Mouse (Mus musculus) heart, adult 18-20 months (tissue): ENCODE measurements at regions not wholly inside any gene's neighbourhood (a gene's known extent, or its start where the extent isn't known, plus 50 kb on each side); places are given as distances from the start of the nearest gene placed in this dataset.

Source experiments
- DNase-seq, 2 experiments: peaks; one replicate each; pipeline ENCODE4 v3.0.0; 2021 to 2022; ENCODE audit warnings: mixed read lengths in 1 of 2

- DNase-seq: no peak
Measured at GRCm38 (mm10) chr13:107533323-107533722, 510.9 kb upstream of the Smim15 start.

DNA sequence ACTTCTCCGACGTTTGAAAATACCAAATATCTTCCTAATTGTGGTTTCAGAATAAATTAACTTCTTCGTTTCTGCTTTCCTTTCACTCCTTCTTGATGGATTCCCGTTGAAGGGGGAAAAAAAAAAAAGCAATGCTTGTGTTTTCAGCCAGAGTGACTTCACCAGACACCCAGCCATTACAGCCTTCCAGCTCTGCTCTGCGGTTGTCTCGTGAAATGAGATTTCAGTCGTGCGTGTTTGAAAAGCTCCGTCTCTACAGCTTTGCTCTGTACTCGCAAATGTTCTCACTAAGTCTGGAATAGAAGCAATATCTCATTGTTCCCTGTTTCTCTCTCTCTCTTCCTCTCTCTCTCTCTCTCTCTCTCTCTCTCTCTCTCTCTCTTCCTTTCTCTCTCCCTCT lies 509.6 kb upstream of the Kif2a start:
- DNase-seq: no peak

DNA sequence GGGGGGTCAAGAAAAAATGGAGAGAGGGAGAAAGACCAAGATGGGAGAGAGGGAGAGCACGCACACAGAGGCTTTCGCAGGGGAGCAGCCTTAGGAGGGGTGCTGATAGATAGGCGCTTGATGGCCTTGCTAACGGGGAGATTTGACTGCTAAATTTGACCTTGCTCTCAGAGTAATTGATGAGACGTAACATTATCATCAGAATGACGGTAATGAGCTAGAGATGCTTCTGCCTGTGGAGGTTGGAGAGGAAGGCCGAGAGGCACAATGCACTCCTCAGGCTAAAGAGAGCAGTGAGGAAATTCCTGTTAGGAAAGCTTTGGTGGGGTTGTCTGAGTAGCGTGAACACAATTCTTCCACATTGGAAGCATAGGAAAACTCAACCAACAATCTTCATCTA lies 509.1 kb upstream of the Kif2a start:
- DNase-seq: no peak

GRCm38 (mm10) chr13:107530392-107530791 lies 508.5 kb upstream of the Kif2a start:
- no peak for DNase-seq

GRCm38 (mm10) chr13:107528724-107529456 lies 507.0 kb upstream of the Kif2a start:
- DNase-seq: no peak

DNA sequence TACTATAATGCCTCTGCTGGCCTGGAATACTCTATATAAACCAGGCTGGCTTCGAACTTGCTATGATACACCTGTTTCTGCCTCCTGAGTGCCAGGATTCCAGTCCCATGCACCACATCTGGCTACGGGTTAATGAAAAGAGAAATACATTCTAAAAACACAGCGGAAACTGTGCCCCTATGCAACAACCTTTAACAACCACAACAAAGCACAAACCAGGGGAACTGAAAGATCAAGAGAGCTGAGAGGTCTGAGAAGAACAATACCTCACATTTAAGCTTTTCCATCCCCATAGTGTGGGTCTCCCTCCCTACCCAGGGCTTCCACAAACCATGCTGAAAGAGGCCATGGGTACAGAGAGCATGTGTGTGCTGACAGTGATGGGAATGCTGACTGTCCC lies 501.0 kb upstream of the Kif2a start:
- DNase-seq: no peak

DNA sequence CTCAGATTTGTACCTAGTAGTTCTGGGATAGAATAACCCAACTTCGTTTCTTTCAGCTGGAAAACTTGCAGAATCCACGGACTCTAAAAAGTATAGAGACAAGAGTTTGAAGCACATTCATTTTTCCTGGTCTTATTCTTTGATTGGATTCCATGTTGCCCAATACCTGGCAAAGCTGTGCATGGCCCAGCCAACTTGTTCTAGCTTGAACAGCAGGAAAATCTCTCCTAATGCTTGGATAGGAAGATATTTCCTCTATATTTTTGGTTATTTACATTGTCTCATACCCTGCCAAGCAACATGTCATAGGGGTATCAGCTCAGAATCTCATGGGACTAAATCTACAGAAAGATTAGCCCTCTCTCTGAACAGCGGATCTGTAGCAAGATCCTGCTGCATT lies 492.3 kb upstream of the Kif2a start:
- DNase-seq: no peak

- DNase-seq: no peak
Measured at GRCm38 (mm10) chr13:107513274-107514146, 491.6 kb upstream of the Kif2a start.

- no peak for DNase-seq
Measured at GRCm38 (mm10) chr13:107507336-107507735, 485.4 kb upstream of the Kif2a start.

- no peak for DNase-seq
Measured at GRCm38 (mm10) chr13:107506832-107507231, 484.9 kb upstream of the Kif2a start.

GRCm38 (mm10) chr13:107505318-107505717 lies 483.4 kb upstream of the Kif2a start:
- no peak for DNase-seq

DNA sequence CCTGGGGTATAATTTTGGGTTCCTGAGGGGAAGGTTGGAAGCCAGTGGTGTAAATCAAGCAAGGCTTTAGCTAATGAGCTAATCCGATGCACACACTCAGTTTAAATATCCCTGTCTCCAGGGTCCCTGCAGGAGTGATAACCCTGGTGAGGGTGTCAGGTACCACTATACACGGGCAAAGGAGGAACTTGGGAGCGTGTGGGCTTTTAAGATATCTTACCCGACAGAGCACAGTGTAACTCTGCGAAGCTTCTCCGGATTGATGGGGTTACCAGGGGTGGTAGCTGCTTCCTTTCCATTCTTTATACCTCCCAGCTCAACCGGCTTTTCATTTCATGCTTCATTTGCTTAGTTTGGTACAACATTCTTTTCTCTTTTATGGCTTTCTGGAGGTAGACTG lies 480.3 kb upstream of the Kif2a start:
- DNase-seq: no peak

- DNase-seq: no peak
Measured at GRCm38 (mm10) chr13:107500776-107501489, 479.0 kb upstream of the Kif2a start.

DNA sequence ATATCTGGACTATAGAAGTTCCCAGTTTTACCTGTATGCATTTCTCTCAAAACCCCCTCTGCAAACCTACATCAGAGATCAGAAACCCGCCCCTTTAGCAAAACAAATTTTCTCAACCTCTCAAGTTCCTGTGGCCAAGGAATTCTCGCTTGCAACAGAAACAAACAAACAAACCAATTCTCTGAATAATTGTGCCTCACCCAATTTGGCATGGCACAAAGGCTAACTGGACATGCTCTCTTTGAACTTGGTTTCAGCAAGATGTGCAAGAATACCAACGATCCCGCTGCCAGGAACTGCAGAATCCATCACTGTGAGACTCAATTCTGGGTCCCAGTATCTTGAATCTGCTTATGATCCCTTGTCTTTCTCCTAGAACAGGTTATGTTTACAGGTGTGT lies 477.4 kb upstream of the Kif2a start:
- DNase-seq: no peak

DNA sequence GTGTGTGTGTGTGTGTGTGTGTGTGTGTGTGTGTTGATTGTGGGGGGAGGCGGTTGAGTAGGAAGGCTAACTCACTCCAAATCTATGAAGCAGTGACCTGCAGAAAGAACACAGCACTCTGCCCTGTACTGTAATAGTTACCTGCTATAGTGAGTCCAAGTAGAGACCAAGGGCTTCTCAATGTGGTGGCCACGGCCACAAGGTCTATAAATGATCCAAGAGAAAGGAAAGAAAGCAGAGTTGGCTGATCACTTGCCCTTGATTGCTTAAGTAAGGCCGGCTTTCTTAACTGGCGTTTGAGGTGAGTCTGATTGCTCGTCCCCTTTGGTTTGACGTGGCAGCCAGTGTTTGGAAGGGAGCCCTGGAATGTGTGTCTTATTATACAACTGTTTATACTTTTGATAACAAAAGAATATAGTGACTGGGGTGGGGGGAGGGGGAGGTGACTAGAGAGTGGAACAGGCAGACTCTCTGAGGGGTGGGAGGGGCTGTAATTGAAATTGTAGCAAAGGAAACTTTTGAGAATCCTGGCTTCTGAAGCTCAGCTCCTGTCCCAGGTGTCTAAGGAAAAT lies 473.3 kb upstream of the Kif2a start:
- no peak for DNase-seq

GRCm38 (mm10) chr13:107493765-107494164 lies 471.8 kb upstream of the Kif2a start:
- peak; percentile 56 to 66 for DNase-seq

DNA sequence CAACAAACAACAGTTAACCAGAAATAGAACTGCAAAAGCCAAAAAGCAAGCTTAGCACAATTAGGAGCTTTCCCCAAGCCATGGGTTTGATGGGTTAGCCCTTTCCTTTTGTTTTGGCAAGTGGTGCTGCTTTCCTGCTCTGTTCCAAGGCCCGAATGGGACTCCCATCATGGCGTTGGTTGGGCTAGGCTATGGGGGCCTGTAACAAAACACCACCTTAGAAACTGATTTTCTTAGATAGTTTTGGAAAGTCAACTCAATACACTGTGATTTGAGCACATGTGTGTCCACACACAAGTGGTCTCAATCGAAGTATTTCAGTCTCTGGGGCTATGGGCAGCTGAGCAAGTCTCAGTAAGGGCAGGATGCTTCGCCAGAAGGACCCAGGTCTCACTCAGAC lies 470.5 kb upstream of the Kif2a start:
- DNase-seq: no peak

GRCm38 (mm10) chr13:107491423-107491822 lies 469.5 kb upstream of the Kif2a start:
- no peak for DNase-seq

DNA sequence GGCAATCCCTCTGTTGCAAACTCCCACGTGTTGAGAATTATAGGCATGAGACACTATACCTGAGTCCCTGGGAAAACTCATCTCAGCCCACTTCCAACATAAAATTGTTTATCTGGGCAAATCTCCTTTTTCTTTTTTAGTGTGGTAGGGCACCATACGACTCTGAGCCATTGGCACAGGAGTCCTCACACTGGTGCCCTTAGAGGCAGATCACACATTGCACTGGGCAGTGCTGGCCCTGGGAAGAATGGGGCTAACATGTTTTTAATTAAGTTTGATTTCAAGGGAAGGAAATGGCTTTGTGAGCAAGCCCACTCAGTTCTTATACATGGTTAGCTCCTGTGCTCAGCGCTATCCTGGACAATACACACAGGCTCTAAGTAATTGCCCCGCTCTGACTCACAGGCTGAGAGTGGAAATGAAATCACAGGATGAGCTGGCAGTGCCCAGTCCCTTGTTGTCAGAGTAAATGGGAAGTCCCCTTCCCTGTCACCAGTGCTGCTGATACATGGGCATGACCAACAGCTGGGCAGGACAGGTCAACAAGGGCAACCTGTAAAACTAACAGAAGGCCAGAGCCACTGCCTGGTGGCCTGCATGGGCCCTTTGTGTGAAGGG lies 463.6 kb upstream of the Kif2a start:
- DNase-seq: no peak

- DNase-seq: no peak
Measured at GRCm38 (mm10) chr13:107484630-107484998, 462.7 kb upstream of the Kif2a start.

DNA sequence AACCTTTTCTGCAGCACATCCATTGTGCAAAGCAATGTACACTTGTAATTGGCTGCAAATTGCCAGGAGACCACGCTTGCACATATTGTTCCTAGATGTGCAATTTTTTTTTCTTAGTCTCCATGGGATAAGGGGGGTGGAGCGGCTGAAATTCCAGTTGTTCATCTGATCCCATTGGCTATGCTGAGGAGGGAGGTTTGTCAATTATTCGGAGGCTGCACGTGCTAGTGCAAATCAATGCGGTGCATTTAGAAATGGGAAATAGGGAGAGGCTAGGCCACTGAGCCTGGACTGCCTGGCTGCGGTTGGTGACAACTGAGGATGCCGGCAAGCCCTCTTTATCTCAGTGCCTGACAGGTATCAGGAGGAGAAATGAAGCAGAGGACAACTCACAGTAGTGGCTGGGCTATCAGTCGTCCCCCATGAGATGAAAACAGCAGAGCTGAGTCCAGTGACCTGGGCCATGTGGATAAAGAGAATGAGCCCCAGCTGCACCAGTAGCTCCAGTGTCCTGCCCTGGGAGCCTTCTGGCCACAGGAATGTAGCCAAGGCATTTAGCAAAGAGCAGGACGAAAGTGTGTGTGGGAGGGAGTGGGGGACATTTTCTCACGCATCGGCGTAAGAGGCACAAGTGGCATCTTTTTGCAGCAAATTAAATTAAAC lies 462.2 kb upstream of the Kif2a start:
- DNase-seq: no peak

DNA sequence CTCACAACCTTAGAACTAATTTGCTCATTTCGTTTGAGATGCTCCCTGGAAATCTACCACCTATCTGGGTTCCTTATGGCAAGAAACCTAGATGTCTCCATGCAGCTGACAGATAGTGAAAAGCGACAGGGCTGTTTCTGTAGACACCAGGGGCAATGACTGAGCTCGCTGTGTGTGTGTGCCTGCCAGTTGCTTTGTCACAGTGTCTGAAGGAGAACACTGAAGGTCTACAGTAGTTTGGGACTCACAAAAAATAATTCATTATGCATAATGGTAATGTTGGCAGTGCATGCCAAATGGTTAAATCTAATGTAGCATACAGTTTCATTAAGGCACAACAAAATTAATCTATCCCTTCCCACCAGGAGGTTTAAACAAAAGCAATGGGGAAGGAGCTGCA lies 453.2 kb upstream of the Kif2a start:
- no peak for DNase-seq
